Mouse (Mus musculus) erythroblast, embryonic 14.5 days (primary cell): ENCODE data around the gene Mapk8ip3. TPM values are rescaled to one million over a fixed set of nuclear protein-coding genes. Genes with fewer than 3 reads are reported as not detected.

Source experiments
- H3K27me3 ChIP-seq: 2 replicates; pipeline ENCODE4 v1.6.1; 2012; ENCODE audit warnings: inconsistent platforms; ENCODE audit not compliant: control insufficient read depth
- H3K36me3 ChIP-seq: 2 replicates; pipeline ENCODE4 v1.6.1; 2012; ENCODE audit warnings: mild to moderate bottlenecking, inconsistent platforms; ENCODE audit not compliant: control insufficient read depth
- H3K4me1 ChIP-seq: 2 replicates; pipeline ENCODE4 v1.6.1; 2012; ENCODE audit warnings: inconsistent platforms; ENCODE audit not compliant: control insufficient read depth
- H3K4me3 ChIP-seq: replicated peaks from 2 replicates; pipeline ENCODE3; 2012; ENCODE audit warnings: moderate library complexity, mild to moderate bottlenecking, inconsistent platforms
- H3K9me3 ChIP-seq: 2 replicates; pipeline ENCODE4 v1.6.1; 2012; ENCODE audit warnings: low read length, inconsistent platforms, mixed read lengths; ENCODE audit not compliant: control insufficient read depth
- GATA1 ChIP-seq: IDR thresholded peaks from 2 replicates; pipeline ENCODE4 v1.6.1; 2012; ENCODE audit warnings: low read length, inconsistent platforms, mixed read lengths
- TAL1 ChIP-seq: IDR thresholded peaks from 3 replicates; pipeline ENCODE4 v1.6.1; 2012; ENCODE audit warnings: low read length, inconsistent platforms, mixed read lengths
- polyA plus RNA-seq: library from polyadenylated mRNA; stranded (reverse); fragments of >175 nt; gene quantifications from 2 replicates; pipeline ENCODE4 v1.2.3, GENCODE M21; 2012

The Mapk8ip3 gene
- polyA plus RNA-seq, 1 experiment: 5.7 TPM

- peaks cover 83% of the 10 kb centered on the region for H3K4me1 ChIP-seq
- TF ChIP-seq TAL1 (no peak), GATA1 (no peak)
Observed at GRCm38 (mm10) chr17:24896241-24896992, 40.4 kb downstream of the Mapk8ip3 start, which contains the start of gene Nme3. Nme3 (plus strand) TSS chr17:24896500.

GRCm38 (mm10) chr17:24895571-24896240 lies 41.1 kb downstream of the Mapk8ip3 start:
- Histone ChIP-seq H3K4me3 (peak overlapping the region; percentile 64), H3K9me3 (no peaks in the 10 kb centered on the region), H3K27me3 (no peaks in the 10 kb centered on the region), H3K4me1 (peaks cover 79% of the 10 kb centered on the region), H3K36me3 (peaks cover 81% of the 10 kb centered on the region)
- TF ChIP-seq GATA1 (no peak), TAL1 (no peak)

More at GRCm38 (mm10) chr17:24896241-24896992, 40.4 kb downstream of the Mapk8ip3 start, which contains the start of gene Nme3:
- Histone ChIP-seq H3K9me3 (no peaks in the 10 kb centered on the region), H3K27me3 (no peaks in the 10 kb centered on the region), H3K36me3 (peaks cover 81% of the 10 kb centered on the region), H3K4me3 (peak within 1 kb of the TSS; percentile 64)

DNA sequence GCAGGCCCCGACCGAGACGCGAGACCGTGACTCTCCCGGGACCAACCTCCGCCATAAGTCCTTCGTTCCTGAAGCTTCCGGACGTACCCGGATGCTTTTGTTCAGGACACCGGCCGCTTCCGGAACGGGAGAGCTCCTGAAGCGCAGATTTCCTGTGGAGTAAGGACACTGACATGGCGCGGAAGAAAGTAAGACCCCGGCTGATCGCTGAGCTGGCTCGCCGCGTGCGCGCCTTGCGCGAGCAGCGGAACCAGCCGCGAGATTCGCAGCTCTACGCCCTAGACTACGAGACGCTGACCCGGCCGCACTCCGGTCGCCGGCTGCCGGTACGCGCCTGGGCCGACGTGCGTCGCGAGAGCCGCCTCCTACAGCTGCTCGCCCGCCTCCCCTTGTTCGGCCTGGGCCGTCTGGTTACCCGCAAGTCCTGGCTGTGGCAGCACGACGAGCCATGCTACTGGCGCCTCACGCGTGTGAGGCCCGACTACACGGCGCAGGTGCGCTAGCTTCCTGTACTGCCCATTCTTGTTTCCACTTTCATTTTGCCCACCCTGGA lies 41.7 kb downstream of the Mapk8ip3 start, which contains the start of the genes Eme2 and Mrps34:
TSS of gene Eme2 (minus strand) at position 93 of the 553 bp plus-strand sequence.
TSS of gene Mrps34 (plus strand) at position 122 of the 553 bp plus-strand sequence.
- Histone ChIP-seq H3K9me3 (no peaks in the 10 kb centered on the region), H3K4me1 (peaks cover 79% of the 10 kb centered on the region), H3K36me3 (peaks cover 81% of the 10 kb centered on the region), H3K27me3 (no peaks in the 10 kb centered on the region), H3K4me3 (peak within 1 kb of the TSS; percentile 64)
- no peak for TF ChIP-seq TAL1

GRCm38 (mm10) chr17:24894061-24894994 lies 42.4 kb downstream of the Mapk8ip3 start:
- Histone ChIP-seq H3K9me3 (no peaks in the 10 kb centered on the region), H3K4me1 (peaks cover 81% of the 10 kb centered on the region), H3K36me3 (peaks cover 81% of the 10 kb centered on the region), H3K4me3 (peak overlapping the region; percentile 64), H3K27me3 (no peaks in the 10 kb centered on the region)
- TF ChIP-seq GATA1: no peak
- no peak for TF ChIP-seq TAL1

- Histone ChIP-seq H3K4me3 (peak overlapping the region; percentile 64), H3K9me3 (no peaks in the 10 kb centered on the region), H3K4me1 (peaks cover 79% of the 10 kb centered on the region), H3K27me3 (no peaks in the 10 kb centered on the region), H3K36me3 (peaks cover 81% of the 10 kb centered on the region)
- TF ChIP-seq GATA1: no peak
- no peak for TF ChIP-seq TAL1
Observed at GRCm38 (mm10) chr17:24893276-24893675, 43.5 kb downstream of the Mapk8ip3 start.

- Histone ChIP-seq H3K27me3 (no peaks in the 10 kb centered on the region), H3K4me1 (peaks cover 78% of the 10 kb centered on the region), H3K36me3 (peaks cover 81% of the 10 kb centered on the region), H3K4me3 (peak overlapping the region; percentile 1), H3K9me3 (no peaks in the 10 kb centered on the region)
- no peak for TF ChIP-seq GATA1
Observed at GRCm38 (mm10) chr17:24892785-24893184, 44.0 kb downstream of the Mapk8ip3 start.

DNA sequence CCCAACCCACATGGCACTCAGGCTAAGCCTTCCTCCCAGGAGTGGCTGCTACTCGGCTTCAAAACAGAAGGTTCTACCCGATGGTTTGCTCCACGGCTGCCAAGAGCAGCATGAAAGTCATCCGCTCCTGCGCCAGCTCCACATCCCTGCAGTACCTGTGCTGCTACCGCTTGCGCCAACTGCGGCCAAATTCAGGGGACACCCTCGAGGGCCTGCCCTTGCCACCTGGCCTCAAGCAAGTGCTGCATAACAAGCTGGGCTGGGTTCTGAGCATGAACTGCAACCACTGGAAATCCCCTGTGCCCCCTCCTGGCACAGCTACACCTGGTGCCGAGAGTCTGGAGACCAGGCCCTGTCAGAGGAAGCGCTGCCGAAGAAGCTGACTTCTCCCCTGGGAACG lies 45.5 kb downstream of the Mapk8ip3 start:
- peaks cover 72% of the 10 kb centered on the region for H3K4me1 ChIP-seq
- H3K9me3 ChIP-seq: no peaks in the 10 kb centered on the region
- no peak overlapping the region for H3K4me3 ChIP-seq
- H3K27me3 ChIP-seq: no peaks in the 10 kb centered on the region
- H3K36me3 ChIP-seq: peaks cover 72% of the 10 kb centered on the region
- TF ChIP-seq GATA1 (no peak), TAL1 (no peak)
